Mouse (Mus musculus): ENCODE measurements around the gene Minpp1. TPM values are rescaled to one million over a fixed set of nuclear protein-coding genes. Genes with fewer than 3 reads are reported as not detected.
"Not testable (repeated sequence)": the region's sequence is repeated elsewhere in the genome, so short reads cannot be mapped to it uniquely, and the experiment has no call there.

Gene Minpp1
- total RNA-seq (2017): 42.7 and 57.6 TPM in 2 replicates

DNA sequence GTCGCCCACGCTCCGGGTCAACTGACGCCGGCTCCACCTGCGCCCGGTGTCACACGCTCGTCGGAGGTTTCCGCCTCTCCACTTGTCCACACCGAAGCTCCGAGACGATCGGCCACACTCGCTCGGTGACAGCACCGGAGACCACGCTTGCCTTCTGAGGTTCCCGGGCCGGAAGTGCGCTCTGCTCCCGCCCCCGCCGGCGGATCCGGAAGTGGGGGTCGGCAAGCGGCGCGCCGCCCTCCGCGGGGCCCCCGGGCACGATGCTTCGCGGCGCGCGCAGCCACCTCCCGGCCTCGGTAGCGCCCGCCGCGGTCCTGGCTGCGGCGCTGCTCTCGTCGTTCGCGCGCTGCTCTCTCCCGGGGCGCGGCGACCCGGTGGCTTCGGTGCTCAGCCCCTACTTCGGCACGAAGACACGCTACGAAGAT is at the start of gene Minpp1:
Gene Minpp1, plus strand, starts transcription at position 89 of the 425 bp plus-strand sequence.
- peak; percentile 70 to 77 for ATAC-seq (replicated peaks in 1 of 2; ENCODE audit: insufficient read depth in 1 of 2, low FRiP score in 2 of 2, low TSS enrichment in 1 of 2, low read depth in 1 of 2, poor library complexity in 2 of 2, severe bottlenecking in 2 of 2)

DNA sequence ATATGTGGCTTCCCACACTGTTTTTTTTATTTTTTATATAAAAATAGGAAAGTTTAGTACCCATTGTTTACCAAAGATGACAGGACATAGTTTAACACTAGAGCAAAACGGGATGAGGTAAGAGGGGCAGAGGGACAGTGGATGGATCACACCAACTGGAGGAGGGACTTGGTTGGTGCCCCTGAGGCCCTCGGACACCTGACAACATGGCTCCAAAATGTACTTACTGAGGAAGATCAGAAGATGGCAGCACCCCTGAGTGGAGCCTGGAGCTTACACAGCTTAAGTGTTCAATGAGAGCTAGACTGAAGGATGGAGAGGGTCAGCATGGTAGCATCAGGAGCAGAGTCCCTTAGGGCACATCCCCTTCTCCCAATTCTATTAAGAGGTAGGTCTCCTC is 46.2 kb upstream of the Minpp1 start:
- ATAC-seq (replicated peaks in 1 of 2; ENCODE audit: insufficient read depth in 1 of 2, low FRiP score in 2 of 2, low TSS enrichment in 1 of 2, low read depth in 1 of 2, poor library complexity in 2 of 2, severe bottlenecking in 2 of 2): no peak

DNA sequence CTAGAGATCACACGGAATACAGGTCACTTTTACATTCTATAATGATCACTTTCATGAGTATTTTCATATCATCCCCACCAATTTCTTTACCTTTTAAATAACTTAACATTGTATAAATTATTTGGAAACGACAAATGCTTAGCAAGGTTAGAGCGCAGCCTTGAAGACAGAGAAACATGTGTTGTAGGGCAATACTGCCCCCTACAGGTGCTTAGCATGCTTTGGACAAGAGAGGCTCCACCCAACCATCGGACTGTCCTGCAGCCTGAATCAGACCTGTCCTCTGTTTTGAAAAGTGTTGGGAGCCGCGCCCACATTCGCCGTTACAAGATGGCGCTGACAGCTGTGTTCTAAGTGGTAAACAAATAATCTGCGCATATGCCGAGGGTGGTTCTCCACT is 44.0 kb upstream of the Minpp1 start:
- no peak for ATAC-seq (replicated peaks in 1 of 2; ENCODE audit: insufficient read depth in 1 of 2, low FRiP score in 2 of 2, low TSS enrichment in 1 of 2, low read depth in 1 of 2, poor library complexity in 2 of 2, severe bottlenecking in 2 of 2)

DNA sequence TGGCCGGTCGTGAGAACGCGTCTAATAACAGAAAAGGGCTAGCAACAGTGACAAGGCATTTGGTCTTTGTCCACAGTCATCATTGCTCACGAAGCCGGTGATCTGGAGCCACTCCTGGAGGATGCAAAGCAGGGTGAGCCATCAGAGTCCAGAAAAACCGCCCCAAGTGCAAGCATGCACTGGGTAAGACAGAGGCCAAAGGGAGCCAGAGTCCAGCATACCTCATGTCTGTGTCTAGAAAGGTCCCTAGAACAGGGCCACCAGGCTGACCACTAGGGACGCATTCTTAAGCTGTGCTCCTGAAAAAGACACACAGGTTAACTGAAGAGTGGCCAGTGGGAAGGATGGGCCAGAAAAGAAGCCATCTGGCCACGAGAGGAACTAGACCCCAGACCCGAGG is 36.6 kb upstream of the Minpp1 start:
- ATAC-seq (replicated peaks in 1 of 2; ENCODE audit: insufficient read depth in 1 of 2, low FRiP score in 2 of 2, low TSS enrichment in 1 of 2, low read depth in 1 of 2, poor library complexity in 2 of 2, severe bottlenecking in 2 of 2): no peak

DNA sequence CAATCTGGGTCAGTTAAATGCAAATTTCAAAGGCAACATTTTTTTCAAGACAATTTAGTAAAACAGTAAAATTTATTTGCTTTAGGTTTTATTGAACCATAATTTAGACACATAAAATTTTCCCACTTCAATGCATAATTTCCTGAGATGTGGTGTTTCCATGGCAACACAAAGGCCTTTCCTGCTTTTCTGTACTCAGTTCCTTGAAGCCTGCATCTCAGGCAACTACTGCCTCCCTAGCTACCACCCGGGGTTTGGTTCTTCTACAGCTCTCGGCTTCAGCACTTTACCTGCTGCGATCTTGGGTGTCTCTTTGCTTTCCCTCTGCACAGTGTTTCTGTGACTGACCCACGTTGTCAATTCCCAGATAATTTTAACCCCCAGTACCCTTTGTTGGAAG is 33.3 kb upstream of the Minpp1 start:
- ATAC-seq (replicated peaks in 1 of 2; ENCODE audit: insufficient read depth in 1 of 2, low FRiP score in 2 of 2, low TSS enrichment in 1 of 2, low read depth in 1 of 2, poor library complexity in 2 of 2, severe bottlenecking in 2 of 2): no peak

DNA sequence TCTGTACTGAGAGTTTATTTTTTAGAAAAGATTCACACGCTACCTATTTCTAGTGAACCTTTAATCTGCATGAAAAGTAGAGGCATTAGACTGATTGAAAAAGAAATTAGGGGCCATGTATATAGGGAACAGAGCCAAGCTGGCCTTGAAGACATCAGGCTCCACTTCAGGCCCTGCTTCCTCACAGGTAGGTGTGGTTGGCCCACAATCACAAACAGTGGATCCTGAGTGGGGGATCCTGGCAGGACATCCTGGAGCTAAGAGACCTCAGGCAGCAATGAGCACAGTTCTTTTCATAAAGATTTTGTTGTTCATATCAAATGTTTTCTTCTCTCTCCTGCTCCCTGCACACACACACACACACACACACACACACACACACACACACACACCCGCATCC is 28.8 kb upstream of the Minpp1 start:
- ATAC-seq (replicated peaks in 1 of 2; ENCODE audit: insufficient read depth in 1 of 2, low FRiP score in 2 of 2, low TSS enrichment in 1 of 2, low read depth in 1 of 2, poor library complexity in 2 of 2, severe bottlenecking in 2 of 2): no peak

DNA sequence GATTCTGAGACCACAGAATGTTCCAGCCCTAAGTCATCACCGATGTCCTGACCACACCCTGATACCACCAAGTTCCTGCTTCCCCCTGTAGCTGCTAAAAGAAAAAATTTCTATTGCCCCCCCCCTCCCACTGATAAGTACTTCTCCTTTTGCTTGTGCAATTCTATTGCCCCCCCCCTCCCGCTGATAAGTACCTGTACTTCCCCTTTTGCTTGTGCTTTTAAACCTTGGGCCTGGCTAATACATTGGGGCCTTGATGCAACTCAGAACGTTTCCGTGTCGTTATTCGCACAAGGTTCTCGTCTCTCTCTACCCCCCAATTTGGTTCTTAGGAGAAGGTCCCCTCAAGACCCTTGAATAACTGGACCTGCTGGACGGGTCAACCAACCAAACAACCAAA is 27.9 kb upstream of the Minpp1 start:
- ATAC-seq (replicated peaks in 1 of 2; ENCODE audit: insufficient read depth in 1 of 2, low FRiP score in 2 of 2, low TSS enrichment in 1 of 2, low read depth in 1 of 2, poor library complexity in 2 of 2, severe bottlenecking in 2 of 2): not testable (repeated sequence)

DNA sequence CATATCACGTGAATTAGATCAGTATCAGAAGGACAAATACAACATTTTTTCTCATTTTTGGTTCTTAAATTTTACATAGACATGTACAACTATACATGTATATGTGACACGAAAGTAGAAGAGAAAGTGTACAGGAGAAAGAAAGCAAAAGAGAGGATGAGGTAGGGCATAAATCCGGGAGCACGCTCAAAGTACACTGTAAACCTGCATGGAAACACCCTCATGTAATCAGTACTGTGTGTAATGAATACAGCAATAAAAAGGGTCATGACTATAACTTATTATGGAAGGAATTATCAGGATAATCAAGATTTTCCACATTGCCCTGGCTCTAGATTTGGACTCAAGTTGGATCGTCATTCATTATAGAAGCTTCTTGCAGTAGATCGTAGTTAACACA is 22.5 kb upstream of the Minpp1 start:
- no peak for ATAC-seq (replicated peaks in 1 of 2; ENCODE audit: insufficient read depth in 1 of 2, low FRiP score in 2 of 2, low TSS enrichment in 1 of 2, low read depth in 1 of 2, poor library complexity in 2 of 2, severe bottlenecking in 2 of 2)

DNA sequence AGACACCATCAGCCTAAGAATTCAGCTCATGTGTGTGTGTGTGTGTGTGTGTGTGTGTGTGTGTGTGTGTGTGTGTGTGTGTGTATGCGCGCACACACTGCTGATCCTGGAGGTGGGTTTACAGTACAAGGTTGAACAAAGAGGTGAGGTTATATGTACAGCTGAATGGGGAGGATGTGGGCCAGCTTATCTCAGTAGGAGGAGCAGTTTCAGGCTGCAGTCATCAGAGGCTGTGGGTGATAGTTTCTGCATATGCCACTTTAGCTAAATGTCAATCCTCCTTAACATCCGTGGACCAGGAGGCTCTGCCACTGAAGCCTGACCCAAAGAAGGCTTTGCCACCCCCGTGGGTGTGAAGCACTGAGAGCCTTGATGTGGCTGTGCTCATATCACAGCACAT is 20.3 kb upstream of the Minpp1 start:
- ATAC-seq (replicated peaks in 1 of 2; ENCODE audit: insufficient read depth in 1 of 2, low FRiP score in 2 of 2, low TSS enrichment in 1 of 2, low read depth in 1 of 2, poor library complexity in 2 of 2, severe bottlenecking in 2 of 2): no peak

DNA sequence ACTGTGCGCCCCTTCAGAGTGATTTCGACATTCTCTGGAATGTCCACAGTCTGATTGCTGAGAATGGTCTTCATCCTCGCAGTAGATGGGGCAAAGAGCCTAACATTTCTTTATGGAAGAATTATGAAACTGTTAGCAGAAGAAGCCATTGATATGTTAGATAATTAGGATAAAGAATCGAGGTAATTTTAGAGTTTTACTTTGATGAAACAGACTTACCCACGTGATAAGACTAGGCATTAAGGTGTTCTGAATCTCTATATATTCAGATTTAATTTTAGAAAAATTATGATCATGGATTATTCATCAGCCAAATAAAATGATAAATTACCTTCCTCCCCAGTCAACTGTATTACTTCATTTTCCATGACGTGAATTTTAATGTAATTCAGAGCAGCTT is 19.1 kb upstream of the Minpp1 start, which contains the start of gene Rpl9-ps6:
Gene Rpl9-ps6, minus strand, starts transcription at position 101 of the 400 bp plus-strand sequence.
- ATAC-seq (replicated peaks in 1 of 2; ENCODE audit: insufficient read depth in 1 of 2, low FRiP score in 2 of 2, low TSS enrichment in 1 of 2, low read depth in 1 of 2, poor library complexity in 2 of 2, severe bottlenecking in 2 of 2): no peak

DNA sequence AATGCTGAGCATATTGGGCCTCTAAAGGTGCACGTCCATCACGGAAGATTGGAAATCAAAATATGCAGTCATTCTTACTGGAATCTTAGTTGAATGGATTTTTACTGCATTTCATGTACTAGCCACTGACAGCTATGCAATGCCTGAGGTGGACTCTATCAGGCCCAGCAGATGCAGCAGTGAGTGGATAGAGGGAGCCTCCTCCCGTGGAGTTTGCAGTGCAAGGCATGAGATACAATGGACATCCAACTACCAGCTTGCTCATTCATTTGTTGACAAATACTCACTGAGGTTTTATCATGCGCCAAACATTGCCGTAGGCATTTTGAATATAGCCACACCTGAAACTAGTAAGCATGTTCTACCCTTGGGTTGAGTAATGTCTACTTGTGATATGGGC is 18.2 kb upstream of the Minpp1 start:
- no peak for ATAC-seq (replicated peaks in 1 of 2; ENCODE audit: insufficient read depth in 1 of 2, low FRiP score in 2 of 2, low TSS enrichment in 1 of 2, low read depth in 1 of 2, poor library complexity in 2 of 2, severe bottlenecking in 2 of 2)

DNA sequence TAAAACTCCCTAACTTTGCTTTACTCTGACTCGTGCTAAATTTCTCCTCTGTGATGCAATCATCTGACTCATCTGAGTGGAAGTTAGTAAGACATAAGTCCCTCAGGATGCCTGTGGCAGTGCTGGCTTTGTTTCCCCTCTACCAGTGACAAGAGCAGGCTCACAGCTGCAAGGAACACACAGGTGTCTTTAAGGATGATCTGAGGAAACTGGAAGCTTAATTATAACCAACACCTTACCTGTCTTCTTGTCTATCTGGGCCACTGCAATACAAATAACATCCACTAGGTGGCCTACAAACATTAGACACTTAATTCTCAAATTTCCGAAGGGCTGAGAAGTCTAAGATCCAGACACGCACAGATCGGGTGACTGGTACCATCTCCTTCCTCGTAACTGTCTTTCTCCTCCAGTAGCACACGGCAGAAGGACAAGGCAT is 15.5 kb upstream of the Minpp1 start:
- peak in 1 of 2 experiments; percentile 68; a peak in 1 of 4 replicates for ATAC-seq (replicated peaks in 1 of 2; ENCODE audit: insufficient read depth in 1 of 2, low FRiP score in 2 of 2, low TSS enrichment in 1 of 2, low read depth in 1 of 2, poor library complexity in 2 of 2, severe bottlenecking in 2 of 2)

DNA sequence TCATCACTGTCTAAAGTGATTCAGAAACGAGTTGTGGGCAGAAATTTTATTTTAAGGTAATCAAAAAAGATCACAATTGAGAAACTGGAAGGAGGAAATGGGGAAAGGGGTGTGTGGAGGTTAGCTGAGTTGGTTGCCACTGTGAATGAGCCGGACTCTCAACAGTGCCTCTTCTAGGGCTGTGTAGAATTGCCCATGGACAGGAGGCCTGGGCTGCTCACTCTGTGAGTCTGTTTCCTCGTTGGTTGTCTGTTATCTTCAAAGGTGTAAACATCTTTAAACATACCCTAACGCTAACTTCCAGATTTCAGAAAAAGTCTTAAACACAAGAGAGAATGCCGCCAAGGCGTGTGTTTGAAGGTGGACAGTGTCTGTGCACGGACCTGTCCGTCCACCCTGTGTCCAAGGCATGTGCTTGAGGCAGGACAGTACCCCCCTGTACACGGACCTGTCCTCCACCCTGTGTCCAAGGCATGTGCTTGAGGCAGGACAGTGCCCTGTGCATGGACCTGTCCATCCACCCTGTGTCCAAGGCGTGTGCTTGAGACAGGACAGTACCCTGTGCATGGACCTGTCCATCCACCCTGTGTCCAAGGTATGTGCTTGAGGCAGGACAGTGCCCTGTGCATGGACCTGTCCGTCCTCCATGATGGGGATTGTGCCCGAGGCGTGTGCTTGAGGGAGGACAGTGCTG is 14.9 kb upstream of the Minpp1 start:
- ATAC-seq (replicated peaks in 1 of 2; ENCODE audit: insufficient read depth in 1 of 2, low FRiP score in 2 of 2, low TSS enrichment in 1 of 2, low read depth in 1 of 2, poor library complexity in 2 of 2, severe bottlenecking in 2 of 2): no peak; a peak in 1 of 4 replicates

DNA sequence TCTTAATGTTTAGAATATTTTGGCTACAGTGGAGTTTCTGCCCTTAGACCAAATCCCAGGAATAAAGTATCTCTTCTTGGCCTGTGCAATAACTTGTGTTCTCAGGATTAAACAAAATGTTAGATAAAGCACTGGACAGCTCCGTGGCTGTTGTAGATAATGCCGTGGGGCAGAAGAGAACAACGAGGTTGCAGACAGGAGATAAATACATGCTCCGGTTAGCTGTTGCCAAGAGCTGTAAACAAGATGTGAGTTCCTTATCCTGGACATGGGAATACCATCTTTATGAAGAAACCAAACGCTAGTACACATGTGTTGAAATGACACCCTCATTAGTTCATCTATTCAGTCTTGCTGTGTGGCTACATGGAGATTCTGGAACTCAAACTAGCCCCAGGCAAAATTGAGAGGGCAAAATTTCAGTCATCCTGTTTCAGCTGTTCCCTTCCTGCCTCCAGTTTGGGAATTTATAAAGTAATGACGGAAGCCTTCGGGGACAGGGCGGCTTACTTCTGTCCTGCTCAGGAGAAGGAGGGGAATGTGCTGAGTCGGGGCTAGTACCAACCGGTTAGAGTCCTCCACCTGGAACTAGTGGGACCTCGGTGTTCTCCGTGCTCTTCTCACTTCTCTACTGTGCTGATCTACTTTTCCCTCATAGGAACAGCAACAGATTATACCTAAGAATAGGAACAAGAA is 9.4 kb upstream of the Minpp1 start:
- ATAC-seq (replicated peaks in 1 of 2; ENCODE audit: insufficient read depth in 1 of 2, low FRiP score in 2 of 2, low TSS enrichment in 1 of 2, low read depth in 1 of 2, poor library complexity in 2 of 2, severe bottlenecking in 2 of 2): peak in 1 of 2 experiments; percentile 45; a peak in 2 of 4 replicates

DNA sequence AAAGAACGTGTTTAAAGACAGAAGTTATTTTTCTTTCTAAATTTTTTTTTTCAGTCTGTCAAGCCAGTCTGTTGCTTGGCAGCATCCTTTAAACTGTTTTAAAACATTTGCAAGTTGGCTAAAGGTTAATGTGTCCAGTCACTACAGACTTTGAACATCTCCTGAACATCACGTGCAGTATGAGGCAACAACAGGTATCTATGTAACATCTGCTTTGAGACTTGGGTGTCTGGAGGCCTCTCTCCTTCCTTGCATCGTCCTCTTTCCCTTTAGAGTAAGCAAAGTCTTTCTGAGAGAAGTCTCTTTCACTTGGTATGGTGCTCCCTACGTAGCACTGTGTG is 8.9 kb upstream of the Minpp1 start:
- ATAC-seq (replicated peaks in 1 of 2; ENCODE audit: insufficient read depth in 1 of 2, low FRiP score in 2 of 2, low TSS enrichment in 1 of 2, low read depth in 1 of 2, poor library complexity in 2 of 2, severe bottlenecking in 2 of 2): no peak

DNA sequence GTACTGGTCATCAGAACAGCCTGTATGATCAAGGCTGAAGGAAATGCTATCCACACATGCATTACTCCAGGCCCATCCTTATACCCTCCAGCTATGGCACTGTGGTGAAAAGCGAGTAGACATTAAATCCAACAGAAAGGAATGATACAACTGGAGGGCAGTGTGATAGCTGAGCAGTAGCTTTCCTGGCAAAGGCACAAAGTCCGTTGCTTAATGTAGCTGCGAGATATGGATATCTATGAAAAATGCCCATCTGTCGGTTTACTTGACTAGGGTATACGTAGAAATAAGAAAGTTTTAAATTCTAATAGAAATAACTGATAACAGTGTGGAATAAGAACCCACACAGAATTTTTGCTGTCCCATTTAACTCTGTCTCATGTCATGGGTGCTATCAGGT is 5.3 kb upstream of the Minpp1 start:
- ATAC-seq (replicated peaks in 1 of 2; ENCODE audit: insufficient read depth in 1 of 2, low FRiP score in 2 of 2, low TSS enrichment in 1 of 2, low read depth in 1 of 2, poor library complexity in 2 of 2, severe bottlenecking in 2 of 2): no peak

DNA sequence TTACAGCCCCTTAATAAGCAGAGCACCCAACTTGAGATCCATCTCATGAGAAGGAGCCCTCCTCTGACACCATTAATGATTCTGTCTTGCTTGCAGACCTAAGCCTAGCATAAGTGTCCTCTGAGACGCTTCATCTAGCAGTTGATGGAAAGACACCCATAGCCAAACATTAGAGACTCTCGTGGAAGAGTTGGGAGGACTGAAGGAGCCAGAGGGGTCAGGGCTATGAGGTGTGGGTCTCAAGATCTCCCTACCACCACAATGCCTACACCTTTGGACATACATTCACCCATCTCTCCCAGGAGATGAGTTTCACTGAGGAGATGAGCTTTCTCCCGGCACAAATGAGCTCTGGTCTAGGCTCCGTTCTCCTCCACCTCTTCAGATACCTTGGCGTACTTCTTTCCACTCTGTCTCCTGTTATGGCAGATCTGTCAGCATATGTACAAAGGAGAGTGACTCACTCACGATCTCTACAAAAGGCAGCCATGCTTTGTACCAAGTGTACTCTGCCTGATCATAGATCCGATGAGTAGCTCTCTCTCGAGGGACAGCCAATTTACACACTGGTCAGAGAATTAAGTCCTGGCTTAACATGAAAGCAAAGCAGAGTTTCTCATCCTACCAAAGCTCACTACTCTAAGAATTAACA is 4.7 kb upstream of the Minpp1 start:
- no peak for ATAC-seq (replicated peaks in 1 of 2; ENCODE audit: insufficient read depth in 1 of 2, low FRiP score in 2 of 2, low TSS enrichment in 1 of 2, low read depth in 1 of 2, poor library complexity in 2 of 2, severe bottlenecking in 2 of 2)

DNA sequence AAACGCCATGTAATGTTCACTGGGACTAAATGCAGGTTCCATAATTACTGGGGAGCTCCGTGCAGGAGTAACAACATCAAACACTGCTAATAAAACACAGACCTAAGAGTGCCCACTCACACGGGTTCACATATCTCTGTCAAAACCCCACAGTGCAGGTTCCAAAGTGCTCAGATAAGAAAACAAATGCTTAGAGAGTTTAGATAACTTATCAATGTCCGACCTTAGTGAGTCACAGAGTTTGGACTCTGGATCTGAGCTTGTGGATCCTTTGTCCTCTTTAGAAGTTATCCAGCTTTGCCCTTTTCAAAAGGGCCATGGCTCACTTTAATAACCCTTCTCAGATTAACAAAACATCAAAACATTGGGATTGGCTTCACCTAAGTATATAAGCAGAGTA is 4.1 kb upstream of the Minpp1 start:
- no peak for ATAC-seq (replicated peaks in 1 of 2; ENCODE audit: insufficient read depth in 1 of 2, low FRiP score in 2 of 2, low TSS enrichment in 1 of 2, low read depth in 1 of 2, poor library complexity in 2 of 2, severe bottlenecking in 2 of 2)
